In genomic region chr19:36535186-36535585, GRCm38 (mm10) we compare ENCODE assay signal across 9 mouse cellular contexts. TPM values are rescaled to one million over a fixed set of nuclear protein-coding genes. Genes with fewer than 3 reads are reported as not detected.
A peak's percentile ranks its signal among the peaks of the same experiment; 100 is the strongest.
DNase-seq lines count a peak whose midpoint lies in the region; ATAC-seq lines count a peak whose summit lies in the region.
"Had no signal": no experiment of that assay in that cellular context is flagged by ENCODE, and none has a peak within 500 bp of the region (broad histone marks: within the 10 kb centered on the region; RNA-seq: fewer than 3 reads in every experiment).

No protein-coding gene starts in this region.

- peak; percentile 6 for DNase-seq in heart, postnatal 4 days
- DNase-seq in heart, postnatal 10 days = no peak
- no peak for DNase-seq in embryonic facial prominence, embryonic 14.5 days (ENCODE audit: low spot score)
- DNase-seq in midbrain, embryonic 14.5 days = no peak
- DNase-seq in retina, embryonic 14.5 days (ENCODE audit: low spot score) = no peak
- no peak for DNase-seq in retina, postnatal 1 day
- DNase-seq: gastrocnemius, postnatal 10 days had no signal

- H3K27me3 ChIP-seq in embryonic facial prominence, embryonic 14.5 days (replicated peaks; ENCODE audit: control insufficient read depth, insufficient read depth, low read length) = no peaks in the 10 kb centered on the region
- H3K27me3 ChIP-seq in forebrain, embryonic 15.5 days = no peaks in the 10 kb centered on the region
- no peaks in the 10 kb centered on the region for H3K27me3 ChIP-seq in midbrain, embryonic 14.5 days (ENCODE audit: control insufficient read depth, insufficient read depth, low read length)

- H3K4me1 ChIP-seq in embryonic facial prominence, embryonic 14.5 days (ENCODE audit: control insufficient read depth, insufficient read depth, low read length) = peaks cover 10% of the 10 kb centered on the region
- H3K4me1 ChIP-seq in forebrain, embryonic 15.5 days = peaks cover 26% of the 10 kb centered on the region
- H3K4me1 ChIP-seq in midbrain, embryonic 14.5 days (ENCODE audit: control insufficient read depth, insufficient read depth, low read length) = peaks cover 22% of the 10 kb centered on the region

- 41% methylated on average over 2 of the region's 2 CpGs for WGBS in embryonic facial prominence, embryonic 14.5 days
- WGBS in forebrain, embryonic 15.5 days = 3% methylated on average over 2 of the region's 2 CpGs
- WGBS in midbrain, embryonic 14.5 days = 27% methylated on average over 2 of the region's 2 CpGs

- no peak overlapping the region for H3K27ac ChIP-seq in embryonic facial prominence, embryonic 14.5 days (replicated peaks; ENCODE audit: low read depth, low read length)
- H3K27ac ChIP-seq in forebrain, embryonic 15.5 days (replicated peaks) = peak overlapping the region; percentile 87
- peak overlapping the region; percentile 79 for H3K27ac ChIP-seq in midbrain, embryonic 14.5 days (replicated peaks; ENCODE audit: low read depth, low read length)

- no peaks in the 10 kb centered on the region for H3K36me3 ChIP-seq in embryonic facial prominence, embryonic 14.5 days (ENCODE audit: control insufficient read depth, insufficient read depth, low read length)
- no peaks in the 10 kb centered on the region for H3K36me3 ChIP-seq in forebrain, embryonic 15.5 days
- H3K36me3 ChIP-seq in midbrain, embryonic 14.5 days (ENCODE audit: control insufficient read depth, insufficient read depth, low read length) = no peaks in the 10 kb centered on the region

- H3K4me3 ChIP-seq in embryonic facial prominence, embryonic 14.5 days (ENCODE audit: low read depth, low read length) = no peak overlapping the region
- H3K4me3 ChIP-seq in forebrain, embryonic 15.5 days = peak overlapping the region; percentile 26
- H3K4me3 ChIP-seq in midbrain, embryonic 14.5 days (replicated peaks; ENCODE audit: low read depth, low read length) = no peak overlapping the region

- intact Hi-C loops in heart, postnatal 10 days (cut with DNase I) = loop anchor here (5.0 kb wide), 1 partner anchor 202 kb away; the partner anchor contains the start of gene Ppp1r3c

- ATAC-seq in embryonic facial prominence, embryonic 14.5 days (ENCODE audit: low read depth) = peak; percentile 24; the same call in 1 of the 2 replicates
- ATAC-seq in forebrain, embryonic 15.5 days (replicated peaks) = peak; percentile 52; the same call in 1 of the 2 replicates
- no peak; the same call in 1 of the 2 replicates for ATAC-seq in midbrain, embryonic 14.5 days (ENCODE audit: low FRiP score, low TSS enrichment)
- ATAC-seq in cerebellum, adult (ENCODE audit: insufficient number of reproducible peaks, low FRiP score, low TSS enrichment) = no peak

- no peaks in the 10 kb centered on the region for H3K9me3 ChIP-seq in embryonic facial prominence, embryonic 14.5 days (ENCODE audit: control insufficient read depth, low read length)
- no peaks in the 10 kb centered on the region for H3K9me3 ChIP-seq in forebrain, embryonic 15.5 days
- H3K9me3 ChIP-seq in midbrain, embryonic 14.5 days (ENCODE audit: control insufficient read depth, low read length) = no peaks in the 10 kb centered on the region

- H3K9ac ChIP-seq in embryonic facial prominence, embryonic 14.5 days (ENCODE audit: low read depth, low read length) = no peak overlapping the region
- H3K9ac ChIP-seq in forebrain, embryonic 15.5 days (replicated peaks) = no peak overlapping the region; the same call in 1 of the 2 replicates
- no peak overlapping the region for H3K9ac ChIP-seq in midbrain, embryonic 14.5 days (replicated peaks; ENCODE audit: low read length)

- H3K4me2 ChIP-seq in embryonic facial prominence, embryonic 14.5 days (ENCODE audit: low read depth, low read length) = peak overlapping the region; percentile 41
- H3K4me2 ChIP-seq in forebrain, embryonic 15.5 days (replicated peaks) = peak overlapping the region; percentile 44
- H3K4me2 ChIP-seq in midbrain, embryonic 14.5 days (ENCODE audit: low read length) = peak overlapping the region; percentile 31; the same call in 1 of the 2 replicates

RNA-seq across cellular contexts. Expression of gene Hectd2, which starts 19.3 kb away (rescaled TPM):
- 1 to 10 TPM; 7.2 to 9.3 TPM for total RNA-seq in heart, postnatal 4 days (2021)
- 1 to 10 TPM; 3.0 to 3.1 TPM for total RNA-seq in heart, postnatal 10 days (2021)
- 4.3 and 4.9 TPM in 2 replicates for polyA plus RNA-seq in embryonic facial prominence, embryonic 14.5 days (2014; fragmentation: Nextera tagmentation; extraction: Ambion mirVana)
- 14.2 and 15.7 TPM in 2 replicates for polyA plus RNA-seq in forebrain, embryonic 15.5 days (2015; fragmentation: Nextera tagmentation; extraction: Ambion mirVana)
- polyA plus RNA-seq in midbrain, embryonic 14.5 days (2014; fragmentation: Nextera tagmentation; extraction: Ambion mirVana) = 14.8 and 16.4 TPM in 2 replicates

Comparison
In these comparisons a context has a peak if more than half of its experiments do, and no peak if none do; other contexts are left out.
1. ATAC-seq: peak in embryonic facial prominence, embryonic 14.5 days (single experiment) and forebrain, embryonic 15.5 days (single experiment); none in midbrain, embryonic 14.5 days (single experiment) and cerebellum, adult (single experiment).
2. Peak in every context shown above with its lines, with median percentiles within 50 percentile points of each other: H3K4me2 ChIP-seq.